Mouse (Mus musculus): ENCODE measurements at regions not wholly inside any gene's neighbourhood (a gene's known extent, or its start where the extent isn't known, plus 50 kb on each side); places are given as distances from the start of the nearest gene placed in this dataset.

- DNase-seq (ENCODE audit: low spot score), result no peak
These were observed 51.6 kb upstream of the Polg start for GRCm38 (mm10) chr7:79517581-79518337.

- DNase-seq (ENCODE audit: low spot score), result no peak
These were observed 50.1 kb upstream of the Polg start for GRCm38 (mm10) chr7:79516287-79516686.

All from urinary bladder, postnatal 14 days (tissue).